15 mouse cellular contexts compared by ENCODE assay signal in the genomic region with DNA sequence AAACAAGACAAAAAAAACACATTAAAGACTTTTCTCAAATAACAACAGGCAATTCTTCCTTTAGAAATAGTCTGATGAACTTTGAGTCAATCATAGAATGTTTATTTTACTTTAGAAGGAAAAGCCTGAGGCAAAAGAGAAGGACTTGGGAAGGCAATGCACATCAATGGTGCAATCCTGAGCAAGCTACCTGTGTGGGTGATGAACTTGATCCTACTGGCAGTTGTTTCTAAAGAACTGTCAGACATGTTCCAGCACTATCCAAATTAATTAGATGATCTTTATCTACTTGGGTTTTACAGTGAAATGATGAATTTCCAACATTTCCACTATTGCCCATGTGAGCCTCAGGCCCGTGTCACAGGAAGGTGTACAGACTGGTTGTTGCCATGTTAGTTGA.
"Had no signal": no experiment of that assay in that cellular context is flagged by ENCODE, and none has a peak within 500 bp of the region (broad histone marks: within the 10 kb centered on the region; RNA-seq: fewer than 3 reads in every experiment).

No protein-coding gene starts in this region.

- H3K9ac ChIP-seq: lung, embryonic 14.5 days; midbrain, embryonic 13.5 days; midbrain, embryonic 15.5 days; neural tube, embryonic 12.5 days; stomach, embryonic 15.5 days had no signal

- H3K4me2 ChIP-seq: lung, embryonic 14.5 days; midbrain, embryonic 11.5 days; midbrain, embryonic 13.5 days; midbrain, embryonic 15.5 days; neural tube, embryonic 12.5 days; stomach, embryonic 15.5 days had no signal

- H3K36me3 ChIP-seq: midbrain, embryonic 13.5 days; midbrain, embryonic 15.5 days; neural tube, embryonic 12.5 days; stomach, embryonic 15.5 days had no signal

- DNase-seq: lung, adult 18-20 months; lung, embryonic 14.5 days; lung, postnatal 10 days; lung, postnatal 36 days; right cerebral cortex, postnatal 14 days; thymus, adult 18-20 months; thymus, postnatal 14 days; thymus, postnatal 36 days had no signal

- H3K27ac ChIP-seq: macrophage; midbrain, embryonic 13.5 days; midbrain, embryonic 15.5 days; neural tube, embryonic 12.5 days; stomach, embryonic 15.5 days had no signal

- H3K27me3 ChIP-seq: megakaryocyte, embryonic 14.5 days; midbrain, embryonic 13.5 days; midbrain, embryonic 15.5 days; neural tube, embryonic 12.5 days; stomach, embryonic 15.5 days had no signal

- H3K4me3 ChIP-seq: megakaryocyte, embryonic 14.5 days; midbrain, embryonic 13.5 days; midbrain, embryonic 15.5 days; neural tube, embryonic 12.5 days; stomach, embryonic 15.5 days had no signal

- ATAC-seq: midbrain, embryonic 13.5 days; midbrain, embryonic 15.5 days had no signal

- H3K4me1 ChIP-seq: megakaryocyte, embryonic 14.5 days; midbrain, embryonic 13.5 days; midbrain, embryonic 15.5 days; neural tube, embryonic 12.5 days; stomach, embryonic 15.5 days had no signal

- H3K9me3 ChIP-seq: megakaryocyte, embryonic 14.5 days; midbrain, embryonic 13.5 days; midbrain, embryonic 15.5 days; neural tube, embryonic 12.5 days; stomach, embryonic 15.5 days had no signal
